Mouse (Mus musculus) urinary bladder, postnatal 14 days (tissue): Measurements from ENCODE around the gene Pik3c2g.
A peak's percentile ranks its signal among the peaks of the same experiment; 100 is the strongest.

Source experiments
- DNase-seq: peaks from one replicate; pipeline ENCODE4 v3.0.0; 2021; ENCODE audit warnings: low spot score

The Pik3c2g gene

GRCm38 (mm10) chr6:139586892-139587291 lies at the start of gene Pik3c2g:
Pik3c2g (plus strand) TSS chr6:139587221.
- DNase-seq, result no peak

- no peak for DNase-seq
Observed at GRCm38 (mm10) chr6:139538469-139538868, 48.6 kb upstream of the Pik3c2g start.

GRCm38 (mm10) chr6:139555537-139556179 lies 31.4 kb upstream of the Pik3c2g start:
- DNase-seq, result no peak

GRCm38 (mm10) chr6:139569211-139569610 lies 17.8 kb upstream of the Pik3c2g start:
- DNase-seq, result no peak

GRCm38 (mm10) chr6:139575854-139576253 lies 11.2 kb upstream of the Pik3c2g start:
- no peak for DNase-seq

- peak; percentile 15 for DNase-seq
Observed at GRCm38 (mm10) chr6:139576261-139577014, 10.6 kb upstream of the Pik3c2g start.

- DNase-seq, result no peak
Observed at GRCm38 (mm10) chr6:139577026-139577861, 9.8 kb upstream of the Pik3c2g start.

GRCm38 (mm10) chr6:139587478-139587877 lies 457 bp downstream of the Pik3c2g start:
- no peak for DNase-seq

- peak; percentile 9 for DNase-seq
Observed at GRCm38 (mm10) chr6:139588409-139588808, 1.4 kb downstream of the Pik3c2g start.

GRCm38 (mm10) chr6:139589291-139589690 lies 2.3 kb downstream of the Pik3c2g start:
- peak; percentile 62 for DNase-seq

GRCm38 (mm10) chr6:139589854-139590253 lies 2.8 kb downstream of the Pik3c2g start:
- DNase-seq, result no peak

GRCm38 (mm10) chr6:139592081-139592480 lies 5.1 kb downstream of the Pik3c2g start:
- no peak for DNase-seq

- DNase-seq, result no peak
Observed at GRCm38 (mm10) chr6:139596433-139596832, 9.4 kb downstream of the Pik3c2g start.

GRCm38 (mm10) chr6:139599216-139599615 lies 12.2 kb downstream of the Pik3c2g start:
- DNase-seq, result no peak

GRCm38 (mm10) chr6:139618774-139619173 lies 31.8 kb downstream of the Pik3c2g start:
- no peak for DNase-seq

- no peak for DNase-seq
Observed at GRCm38 (mm10) chr6:139624756-139625155, 37.7 kb downstream of the Pik3c2g start.

GRCm38 (mm10) chr6:139634561-139634960 lies 47.5 kb downstream of the Pik3c2g start:
- DNase-seq, result no peak

- peak; percentile 16 for DNase-seq
Observed at GRCm38 (mm10) chr6:139655399-139655798, 68.4 kb downstream of the Pik3c2g start.

- DNase-seq, result no peak
Observed at GRCm38 (mm10) chr6:139662462-139662861, 75.4 kb downstream of the Pik3c2g start.

- DNase-seq, result no peak
Observed at GRCm38 (mm10) chr6:139718416-139718984, 131.5 kb downstream of the Pik3c2g start.

GRCm38 (mm10) chr6:139719639-139720221 lies 132.7 kb downstream of the Pik3c2g start:
- no peak for DNase-seq
